Mouse (Mus musculus) limb, embryonic 12.5 days (tissue): ENCODE data around the gene Ap4b1. TPM values are rescaled to one million over a fixed set of nuclear protein-coding genes. Genes with fewer than 3 reads are reported as not detected.

Experiments used
- ATAC-seq: fragments of 200-750 bp; cut with Nextera tagmentation; 2 replicates; pipeline ENCODE4 v1.8.0; 2017; ENCODE audit warnings: low read depth, moderate TSS enrichment; ENCODE audit not compliant: insufficient number of reproducible peaks, insufficient read depth, low FRiP score, low TSS enrichment
- H3K27ac ChIP-seq: fragments of 300-500 bp; sonication (generic); 2 replicates; pipeline ENCODE4 v1.5.1; 2016; ENCODE audit warnings: mild to moderate bottlenecking, moderate library complexity
- H3K27me3 ChIP-seq: fragments of 300-500 bp; sonication (generic); 2 replicates; pipeline ENCODE4 v1.6.1; 2016; ENCODE audit warnings: mild to moderate bottlenecking, moderate library complexity
- H3K36me3 ChIP-seq: fragments of 300-500 bp; sonication (generic); 2 replicates; pipeline ENCODE4 v1.6.1; 2016; ENCODE audit warnings: mild to moderate bottlenecking, moderate library complexity
- H3K4me1 ChIP-seq: fragments of 300-500 bp; sonication (generic); replicated peaks from 2 replicates; pipeline ENCODE4 v1.6.1; 2016
- H3K4me2 ChIP-seq: fragments of 300-500 bp; sonication (generic); 2 replicates; pipeline ENCODE4 v1.6.1; 2016; ENCODE audit warnings: mild to moderate bottlenecking, moderate library complexity
- H3K4me3 ChIP-seq: fragments of 300-500 bp; sonication (generic); replicated peaks from 2 replicates; pipeline ENCODE4 v1.5.1; 2016; ENCODE audit warnings: mild to moderate bottlenecking
- H3K9ac ChIP-seq: fragments of 300-500 bp; sonication (generic); replicated peaks from 2 replicates; pipeline ENCODE4 v1.6.1; 2016; ENCODE audit warnings: mild to moderate bottlenecking, moderate library complexity
- H3K9me3 ChIP-seq: fragments of 300-500 bp; sonication (generic); 2 replicates; pipeline ENCODE4 v1.6.1; 2016; ENCODE audit warnings: mild to moderate bottlenecking, moderate library complexity
- WGBS: fragments of 180-500 bp; shearing (Covaris S2); methylation state at CpG from one replicate; pipeline ENCODE4 v1.1.7; 2016; 5-methylcytosine and 5-hydroxymethylcytosine counted together
- polyA plus RNA-seq: library from polyadenylated mRNA; unstranded; fragments of >200 nt; fragmentation: Nextera tagmentation; extraction: Ambion mirVana; gene quantifications from 2 replicates; pipeline ENCODE4 v1.2.1, GENCODE M21; 2016

The Ap4b1 gene
- polyA plus RNA-seq, 1 experiment from 2014 or later, result 21.6 TPM

- H3K27ac ChIP-seq, result no peak overlapping the region
- no peak overlapping the region for H3K4me3 ChIP-seq
- WGBS, result 86% methylated on average over 7 of the region's 7 CpGs
- H3K27me3 ChIP-seq, result no peaks in the 10 kb centered on the region
- H3K4me1 ChIP-seq, result no peaks in the 10 kb centered on the region
- H3K36me3 ChIP-seq, result no peaks in the 10 kb centered on the region
- no peaks in the 10 kb centered on the region for H3K9me3 ChIP-seq
- ATAC-seq, result no peak
- H3K9ac ChIP-seq, result no peak overlapping the region
- H3K4me2 ChIP-seq, result no peak overlapping the region
Observed at GRCm38 (mm10) chr3:103857036-103857805, 47.9 kb downstream of the Ap4b1 start.

GRCm38 (mm10) chr3:103857977-103858563 lies 48.8 kb downstream of the Ap4b1 start:
- no peak for ATAC-seq

GRCm38 (mm10) chr3:103858881-103859801 lies 49.8 kb downstream of the Ap4b1 start, which contains the start of gene Ptpn22:
Gene Ptpn22, plus strand, starts transcription at chr3:103859795.
- 79% methylated on average over 12 of the region's 12 CpGs for WGBS
- no peaks in the 10 kb centered on the region for H3K9me3 ChIP-seq
- H3K27me3 ChIP-seq, result no peaks in the 10 kb centered on the region
- no peak within 1 kb of the TSS for H3K4me3 ChIP-seq
- no peak within 1 kb of the TSS for H3K27ac ChIP-seq
- H3K36me3 ChIP-seq, result no peaks in the 10 kb centered on the region
- no peak within 1 kb of the TSS for H3K4me2 ChIP-seq
- no peak within 1 kb of the TSS for H3K9ac ChIP-seq
- ATAC-seq, result no peak
- H3K4me1 ChIP-seq, result no peaks in the 10 kb centered on the region

More at GRCm38 (mm10) chr3:103857977-103858563, 48.8 kb downstream of the Ap4b1 start:
- Histone ChIP-seq H3K9ac (no peak overlapping the region), H3K9me3 (no peaks in the 10 kb centered on the region), H3K4me2 (no peak overlapping the region), H3K27me3 (no peaks in the 10 kb centered on the region), H3K4me1 (no peaks in the 10 kb centered on the region), H3K27ac (no peak overlapping the region), H3K4me3 (no peak overlapping the region), H3K36me3 (no peaks in the 10 kb centered on the region)
- 91% methylated on average over 6 of the region's 6 CpGs for WGBS

- Histone ChIP-seq H3K4me2 (no peak overlapping the region), H3K27me3 (no peaks in the 10 kb centered on the region), H3K4me1 (no peaks in the 10 kb centered on the region), H3K4me3 (no peak overlapping the region), H3K27ac (no peak overlapping the region), H3K9me3 (no peaks in the 10 kb centered on the region), H3K9ac (no peak overlapping the region), H3K36me3 (no peaks in the 10 kb centered on the region)
- no peak for ATAC-seq
- 75% methylated on average over 6 of the region's 6 CpGs for WGBS
Observed at GRCm38 (mm10) chr3:103859851-103860391, 50.6 kb downstream of the Ap4b1 start.

- H3K4me1 ChIP-seq, result no peaks in the 10 kb centered on the region
Observed at GRCm38 (mm10) chr3:103862721-103863220, 53.5 kb downstream of the Ap4b1 start.

GRCm38 (mm10) chr3:103864200-103864599 lies 54.9 kb downstream of the Ap4b1 start:
- H3K4me2 ChIP-seq, result no peak overlapping the region
- no peak overlapping the region for H3K4me3 ChIP-seq
- H3K27me3 ChIP-seq, result no peaks in the 10 kb centered on the region
- H3K36me3 ChIP-seq, result no peaks in the 10 kb centered on the region
- no peaks in the 10 kb centered on the region for H3K9me3 ChIP-seq
- no peak for ATAC-seq
- no peak overlapping the region for H3K9ac ChIP-seq
- no peak overlapping the region for H3K27ac ChIP-seq
- H3K4me1 ChIP-seq, result no peaks in the 10 kb centered on the region
- 93% methylated on average over 6 of the region's 6 CpGs for WGBS

More at GRCm38 (mm10) chr3:103862721-103863220, 53.5 kb downstream of the Ap4b1 start:
- Histone ChIP-seq H3K4me3 (no peak overlapping the region), H3K4me2 (no peak overlapping the region), H3K9me3 (no peaks in the 10 kb centered on the region), H3K27me3 (no peaks in the 10 kb centered on the region), H3K36me3 (no peaks in the 10 kb centered on the region), H3K9ac (no peak overlapping the region), H3K27ac (no peak overlapping the region)
- WGBS, result 63% methylated on average over 4 of the region's 4 CpGs
- no peak for ATAC-seq

GRCm38 (mm10) chr3:103867424-103867971 lies 58.2 kb downstream of the Ap4b1 start:
- H3K4me3 ChIP-seq, result no peak overlapping the region
- H3K27ac ChIP-seq, result no peak overlapping the region
- no peaks in the 10 kb centered on the region for H3K9me3 ChIP-seq
- H3K36me3 ChIP-seq, result no peaks in the 10 kb centered on the region
- H3K27me3 ChIP-seq, result no peaks in the 10 kb centered on the region
- ATAC-seq, result no peak
- H3K9ac ChIP-seq, result no peak overlapping the region
- 87% methylated on average over 5 of the region's 5 CpGs for WGBS
- no peak overlapping the region for H3K4me2 ChIP-seq
- H3K4me1 ChIP-seq, result no peaks in the 10 kb centered on the region

GRCm38 (mm10) chr3:103868008-103868407 lies 58.7 kb downstream of the Ap4b1 start:
- ATAC-seq, result no peak
- no peak overlapping the region for H3K4me2 ChIP-seq

More at GRCm38 (mm10) chr3:103868008-103868407, 58.7 kb downstream of the Ap4b1 start:
- H3K27ac ChIP-seq, result no peak overlapping the region
- WGBS, result 76% methylated on average over 4 of the region's 4 CpGs
- H3K36me3 ChIP-seq, result no peaks in the 10 kb centered on the region
- H3K4me1 ChIP-seq, result no peaks in the 10 kb centered on the region
- no peaks in the 10 kb centered on the region for H3K27me3 ChIP-seq
- no peak overlapping the region for H3K4me3 ChIP-seq
- H3K9me3 ChIP-seq, result no peaks in the 10 kb centered on the region
- H3K9ac ChIP-seq, result no peak overlapping the region
